Mouse (Mus musculus) kidney, adult 2 months (tissue): ENCODE measurements around the gene Snd1. TPM values are rescaled to one million over a fixed set of nuclear protein-coding genes. Genes with fewer than 3 reads are reported as not detected.

Experiments
- DNase-seq: peaks from one replicate; pipeline ENCODE4 v3.0.0; 2021
- H3K27ac ChIP-seq: fragments of 200-500 bp; 2 replicates; pipeline ENCODE4 v1.5.1; 2012; ENCODE audit warnings: low read depth, low read length, control low read depth, inconsistent platforms; ENCODE audit not compliant: insufficient read depth
- H3K27me3 ChIP-seq: fragments of 200-500 bp; replicated peaks from 2 replicates; pipeline ENCODE4 v1.6.1; 2012; ENCODE audit warnings: mild to moderate bottlenecking, moderate library complexity, low read length, inconsistent platforms; ENCODE audit not compliant: control insufficient read depth, insufficient read depth
- H3K36me3 ChIP-seq: fragments of 200-500 bp; 2 replicates; pipeline ENCODE4 v1.6.1; 2012; ENCODE audit warnings: mild to moderate bottlenecking, moderate library complexity, low read length, inconsistent platforms; ENCODE audit not compliant: control insufficient read depth, insufficient read depth
- H3K4me1 ChIP-seq: fragments of 200-500 bp; 2 replicates; pipeline ENCODE4 v1.6.1; 2011; ENCODE audit warnings: low read length; ENCODE audit not compliant: control insufficient read depth, insufficient read depth
- H3K4me3 ChIP-seq: fragments of 200-500 bp; 2 replicates; pipeline ENCODE4 v1.5.1; 2011; ENCODE audit warnings: mild to moderate bottlenecking, low read depth, low read length, control low read depth; ENCODE audit not compliant: insufficient read depth
- CTCF ChIP-seq: fragments of 200-500 bp; conservative IDR thresholded peaks from 2 replicates; pipeline ENCODE4 v1.5.1; 2011; ENCODE audit warnings: low read depth, mild to moderate bottlenecking, control low read depth, low read length, moderate library complexity, mixed read lengths; ENCODE audit not compliant: insufficient read depth, insufficient read length
- POLR2A ChIP-seq: fragments of 200-500 bp; IDR thresholded peaks from one replicate; pipeline ENCODE4 v1.6.1; 2011; ENCODE audit warnings: low read depth, low read length, control low read depth
- WGBS: fragments of 180-500 bp; shearing (Covaris S2); methylation state at CpG from one replicate; pipeline ENCODE4 v1.1.7; 2018; 5-methylcytosine and 5-hydroxymethylcytosine counted together
- polyA plus RNA-seq: library from polyadenylated mRNA; depleted of rRNA; stranded (reverse); fragments of >200 nt; gene quantifications from 2 replicates; pipeline ENCODE4 v1.2.3, GENCODE M21; 2012

Gene Snd1
- polyA plus RNA-seq, 1 experiment = 41.0 TPM

DNA sequence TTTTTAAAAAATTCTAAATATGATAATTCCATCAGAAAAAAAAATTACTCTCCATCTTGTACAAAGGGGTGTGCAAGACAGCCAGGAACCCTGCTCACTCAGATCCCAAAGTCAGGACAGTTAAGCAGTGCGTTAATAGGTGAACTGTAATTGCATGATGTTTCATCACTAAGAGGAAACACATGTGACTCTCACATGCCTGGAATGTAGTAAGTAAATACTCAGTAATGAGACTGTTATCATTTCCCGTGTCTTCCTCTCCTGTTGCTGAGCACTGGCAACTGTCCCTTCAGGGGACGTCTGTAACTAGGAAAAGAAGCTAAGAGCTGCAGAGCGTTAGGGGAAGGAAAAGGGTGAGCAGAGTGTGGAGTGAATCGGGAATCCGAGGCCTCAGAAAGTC, 229.7 kb downstream of the Snd1 start:
- no peak for TF ChIP-seq CTCF
- no peak for TF ChIP-seq POLR2A
- 55% methylated on average over 6 of the region's 6 CpGs for WGBS
- no peak overlapping the region for H3K4me3 ChIP-seq
- H3K4me1 ChIP-seq = no peaks in the 10 kb centered on the region
- H3K27ac ChIP-seq = no peak overlapping the region
- no peaks in the 10 kb centered on the region for H3K27me3 ChIP-seq
- no peak for DNase-seq
- no peaks in the 10 kb centered on the region; the same call in none of the 2 replicates for H3K36me3 ChIP-seq

DNA sequence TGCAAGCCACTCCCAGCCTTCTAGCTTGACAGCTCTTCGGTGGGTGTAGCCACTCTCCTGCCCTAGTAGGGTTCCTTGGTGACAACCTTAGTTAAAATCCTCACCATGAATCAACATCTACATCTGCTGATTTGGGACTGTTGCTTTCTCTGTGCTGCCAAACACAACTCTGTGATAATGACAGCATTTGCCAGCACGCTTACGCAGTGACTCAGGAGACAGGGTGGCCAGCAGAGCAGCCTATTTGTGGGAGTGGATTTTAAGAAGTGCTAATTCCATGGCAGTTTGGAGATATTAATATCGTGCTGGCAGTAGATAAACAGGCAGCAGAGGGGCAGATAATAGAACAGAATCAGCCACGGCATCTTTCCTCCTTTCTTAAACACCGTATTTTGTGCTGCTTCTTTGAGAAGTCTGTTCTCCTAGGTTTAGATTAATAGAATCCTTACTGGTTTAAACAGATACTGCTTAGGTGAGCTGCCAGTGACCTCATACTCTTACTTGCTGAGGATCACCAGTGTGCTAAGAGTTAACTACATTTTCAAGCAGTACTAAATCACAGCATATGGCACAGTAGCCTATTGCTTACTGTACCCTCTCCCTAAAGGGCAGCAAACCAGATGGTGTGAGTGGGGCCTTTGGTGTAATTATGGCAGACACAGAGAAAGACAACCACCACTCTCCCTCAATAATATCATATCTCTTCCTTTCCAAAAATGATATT, 230.6 kb downstream of the Snd1 start:
- Histone ChIP-seq H3K27me3 (no peaks in the 10 kb centered on the region), H3K4me3 (no peak overlapping the region), H3K27ac (no peak overlapping the region), H3K36me3 (no peaks in the 10 kb centered on the region; the same call in none of the 2 replicates), H3K4me1 (no peaks in the 10 kb centered on the region)
- TF ChIP-seq POLR2A = no peak
- no peak for TF ChIP-seq CTCF
- DNase-seq = no peak
- WGBS = 89% methylated on average over 6 of the region's 6 CpGs

GRCm38 (mm10) chr6:28706108-28706975, 231.4 kb downstream of the Snd1 start:
- H3K27ac ChIP-seq = no peak overlapping the region
- no peak for TF ChIP-seq POLR2A
- no peak for DNase-seq
- no peaks in the 10 kb centered on the region; the same call in none of the 2 replicates for H3K36me3 ChIP-seq
- 74% methylated on average over 8 of the region's 8 CpGs for WGBS
- no peaks in the 10 kb centered on the region for H3K4me1 ChIP-seq
- no peak overlapping the region for H3K4me3 ChIP-seq
- no peaks in the 10 kb centered on the region for H3K27me3 ChIP-seq

DNA sequence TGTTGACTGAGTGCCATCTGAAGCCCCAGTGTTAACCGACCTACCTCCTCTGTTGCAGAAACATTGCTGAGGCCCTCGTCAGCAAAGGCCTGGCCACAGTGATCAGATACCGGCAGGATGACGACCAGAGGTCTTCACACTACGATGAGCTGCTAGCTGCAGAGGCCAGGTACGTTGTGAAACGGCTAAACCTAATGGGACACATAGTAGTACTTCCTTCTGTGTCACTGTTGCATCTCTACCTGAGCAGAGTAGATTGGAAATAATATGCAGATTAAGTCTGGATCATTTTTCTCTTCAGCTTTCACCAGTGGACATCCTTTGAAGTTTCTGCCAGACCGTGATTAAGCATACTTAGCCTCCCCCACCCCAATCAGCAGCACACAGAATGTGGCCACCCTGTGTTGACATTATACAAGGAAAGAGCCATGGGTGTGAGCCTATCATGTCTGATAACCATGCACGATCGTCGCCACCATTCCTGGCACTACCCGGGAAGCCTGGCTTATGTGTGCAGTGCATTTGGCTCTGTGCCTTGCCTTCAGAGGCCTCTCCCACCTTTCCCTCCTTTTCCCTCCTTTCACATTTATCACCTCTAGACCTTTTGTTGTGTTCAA, 232.1 kb downstream of the Snd1 start:
- TF ChIP-seq POLR2A (no peak), CTCF (no peak)
- Histone ChIP-seq H3K27me3 (no peaks in the 10 kb centered on the region), H3K36me3 (no peaks in the 10 kb centered on the region; the same call in none of the 2 replicates), H3K27ac (no peak overlapping the region), H3K4me1 (no peaks in the 10 kb centered on the region), H3K4me3 (no peak overlapping the region)
- no peak for DNase-seq
- 63% methylated on average over 12 of the region's 12 CpGs for WGBS

GRCm38 (mm10) chr6:28710035-28710434, 235.1 kb downstream of the Snd1 start:
- WGBS = 47% methylated on average over 2 of the region's 2 CpGs
- H3K4me1 ChIP-seq = no peaks in the 10 kb centered on the region
- TF ChIP-seq CTCF (no peak), POLR2A (no peak)
- H3K36me3 ChIP-seq = no peaks in the 10 kb centered on the region; the same call in none of the 2 replicates
- DNase-seq = no peak
- H3K27me3 ChIP-seq = no peaks in the 10 kb centered on the region
- H3K4me3 ChIP-seq = no peak overlapping the region
- H3K27ac ChIP-seq = no peak overlapping the region

DNA sequence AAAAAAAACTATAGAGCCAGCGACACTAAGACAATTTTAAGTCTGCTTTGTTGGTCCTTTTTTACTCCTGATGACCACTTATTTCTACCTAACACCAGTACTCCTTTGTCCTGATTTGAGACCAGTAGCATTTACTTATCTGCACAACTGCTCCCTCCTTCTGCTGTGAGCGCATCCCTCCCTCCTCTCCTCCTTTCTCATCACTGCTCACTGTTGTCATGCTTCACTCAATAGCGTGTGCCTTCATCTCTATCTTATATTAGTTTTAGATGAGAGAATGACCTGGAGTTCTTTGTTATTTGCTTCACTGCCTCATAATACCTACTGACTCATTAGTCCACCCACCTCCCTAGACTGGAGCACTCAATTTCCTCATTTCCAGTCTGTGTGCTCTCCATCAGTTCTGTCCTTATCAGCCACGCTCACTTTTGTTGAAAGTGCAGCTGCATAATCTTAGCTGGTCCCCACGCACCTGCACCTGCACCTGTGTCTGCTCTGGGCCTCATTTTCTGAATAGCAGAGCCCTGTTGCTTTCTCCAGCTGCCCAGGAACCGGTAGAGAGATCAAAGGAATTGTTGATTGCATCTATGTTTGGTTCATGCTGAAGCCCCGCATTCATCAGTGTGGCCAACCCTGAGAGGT, 242.4 kb downstream of the Snd1 start:
- H3K4me3 ChIP-seq = no peak overlapping the region
- H3K36me3 ChIP-seq = no peaks in the 10 kb centered on the region
- 67% methylated on average over 7 of the region's 7 CpGs for WGBS
- H3K27me3 ChIP-seq = no peaks in the 10 kb centered on the region
- no peak for DNase-seq
- TF ChIP-seq POLR2A (no peak), CTCF (no peak)
- no peaks in the 10 kb centered on the region for H3K4me1 ChIP-seq
- no peak overlapping the region for H3K27ac ChIP-seq
